Mouse (Mus musculus): Measurements from ENCODE around the gene Prlr. TPM values are rescaled to one million over a fixed set of nuclear protein-coding genes. Genes with fewer than 3 reads are reported as not detected.

Gene Prlr
- polyA plus RNA-seq, 1 experiment, result 0.54 TPM

DNA sequence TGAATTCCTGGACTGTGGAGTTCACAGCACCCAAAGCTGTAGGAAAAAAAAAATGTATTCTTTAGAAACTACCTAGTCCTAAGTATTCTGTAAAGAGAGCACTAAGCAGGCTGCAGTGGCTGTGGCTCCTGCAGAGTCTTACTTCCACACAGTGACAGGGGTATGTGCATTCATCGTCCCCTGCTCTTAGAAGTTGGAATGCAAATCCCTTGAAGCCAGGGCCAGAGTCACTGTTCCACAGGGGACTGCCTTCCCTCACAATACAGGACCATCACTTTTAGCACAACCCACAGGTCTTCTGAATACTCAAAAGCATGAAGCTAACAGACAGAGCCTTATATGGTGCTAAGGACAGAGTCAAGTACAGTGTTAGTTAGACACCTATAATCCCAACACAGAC lies 75.5 kb downstream of the Prlr start:
- Histone ChIP-seq H3K4me3 (ENCODE audit: insufficient read depth, low read length) (no peak overlapping the region), H3K27ac (ENCODE audit: insufficient read depth, low read length) (no peak overlapping the region), H3K4me1 (ENCODE audit: control insufficient read depth, insufficient read depth, low read length) (no peaks in the 10 kb centered on the region)
- no peak for TF ChIP-seq CTCF (IDR thresholded peaks at IDR 0.05; ENCODE audit: extremely low read depth, insufficient read depth, low read length)
- no peak for TF ChIP-seq POLR2A (IDR thresholded peaks at IDR 0.05; ENCODE audit: extremely low read depth, insufficient read depth, low read length)

- no peak for TF ChIP-seq POLR2A (IDR thresholded peaks at IDR 0.05; ENCODE audit: extremely low read depth, insufficient read depth, low read length)
- no peak for TF ChIP-seq CTCF (IDR thresholded peaks at IDR 0.05; ENCODE audit: extremely low read depth, insufficient read depth, low read length)
- H3K4me3 ChIP-seq (ENCODE audit: insufficient read depth, low read length), result no peak overlapping the region
- no peaks in the 10 kb centered on the region for H3K4me1 ChIP-seq (ENCODE audit: control insufficient read depth, insufficient read depth, low read length)
- H3K27ac ChIP-seq (ENCODE audit: insufficient read depth, low read length), result no peak overlapping the region
Observed at GRCm38 (mm10) chr15:10262219-10262618, 85.2 kb downstream of the Prlr start.

DNA sequence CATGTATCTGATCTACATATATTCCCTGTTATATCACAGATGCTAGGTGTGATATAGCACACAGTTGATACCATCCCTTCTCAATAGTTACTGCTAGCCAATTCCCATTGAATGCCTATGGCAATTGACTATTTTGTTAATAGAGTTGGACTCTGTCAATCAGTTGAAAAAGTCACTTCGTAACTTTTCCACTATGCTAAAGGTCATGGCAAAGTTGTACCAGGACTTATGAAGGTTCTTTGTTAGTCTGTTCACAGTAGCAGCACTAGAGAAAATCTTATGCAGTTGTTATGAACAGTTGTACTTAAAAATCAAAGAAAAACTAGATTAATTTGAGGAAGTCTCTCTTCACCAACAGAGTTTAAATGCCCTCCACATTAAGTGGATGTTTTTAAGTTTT lies 85.6 kb downstream of the Prlr start:
- TF ChIP-seq POLR2A (IDR thresholded peaks at IDR 0.05; ENCODE audit: extremely low read depth, insufficient read depth, low read length) (no peak), CTCF (IDR thresholded peaks at IDR 0.05; ENCODE audit: extremely low read depth, insufficient read depth, low read length) (no peak)
- Histone ChIP-seq H3K27ac (ENCODE audit: insufficient read depth, low read length) (no peak overlapping the region), H3K4me1 (ENCODE audit: control insufficient read depth, insufficient read depth, low read length) (no peaks in the 10 kb centered on the region), H3K4me3 (ENCODE audit: insufficient read depth, low read length) (no peak overlapping the region)

DNA sequence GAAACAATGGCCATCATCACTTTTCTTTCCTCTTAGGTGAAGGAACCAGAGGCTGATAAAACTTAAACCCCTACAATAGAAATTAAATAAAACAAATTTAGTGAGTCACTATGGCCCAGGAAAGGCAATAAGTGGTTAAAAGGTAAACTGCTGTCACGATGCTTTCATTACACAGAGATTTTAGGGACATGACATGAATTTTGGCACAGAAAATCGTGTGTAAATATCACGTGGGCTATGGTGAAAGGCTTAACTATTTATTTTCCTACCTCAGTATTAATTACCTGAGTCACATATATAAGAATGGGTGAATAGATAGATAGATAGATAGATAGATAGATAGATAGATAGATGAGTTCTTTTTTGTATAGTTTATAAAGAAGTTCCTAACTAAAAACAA lies 86.4 kb downstream of the Prlr start:
- Histone ChIP-seq H3K4me3 (ENCODE audit: insufficient read depth, low read length) (no peak overlapping the region), H3K4me1 (ENCODE audit: control insufficient read depth, insufficient read depth, low read length) (no peaks in the 10 kb centered on the region), H3K27ac (ENCODE audit: insufficient read depth, low read length) (no peak overlapping the region)
- TF ChIP-seq POLR2A (IDR thresholded peaks at IDR 0.05; ENCODE audit: extremely low read depth, insufficient read depth, low read length) (no peak), CTCF (IDR thresholded peaks at IDR 0.05; ENCODE audit: extremely low read depth, insufficient read depth, low read length) (no peak)

- TF ChIP-seq POLR2A (IDR thresholded peaks at IDR 0.05; ENCODE audit: extremely low read depth, insufficient read depth, low read length), result no peak
- no peak for TF ChIP-seq CTCF (IDR thresholded peaks at IDR 0.05; ENCODE audit: extremely low read depth, insufficient read depth, low read length)
- Histone ChIP-seq H3K4me1 (ENCODE audit: control insufficient read depth, insufficient read depth, low read length) (no peaks in the 10 kb centered on the region), H3K4me3 (ENCODE audit: insufficient read depth, low read length) (no peak overlapping the region), H3K27ac (ENCODE audit: insufficient read depth, low read length) (no peak overlapping the region)
Observed at GRCm38 (mm10) chr15:10264885-10265284, 87.8 kb downstream of the Prlr start.

DNA sequence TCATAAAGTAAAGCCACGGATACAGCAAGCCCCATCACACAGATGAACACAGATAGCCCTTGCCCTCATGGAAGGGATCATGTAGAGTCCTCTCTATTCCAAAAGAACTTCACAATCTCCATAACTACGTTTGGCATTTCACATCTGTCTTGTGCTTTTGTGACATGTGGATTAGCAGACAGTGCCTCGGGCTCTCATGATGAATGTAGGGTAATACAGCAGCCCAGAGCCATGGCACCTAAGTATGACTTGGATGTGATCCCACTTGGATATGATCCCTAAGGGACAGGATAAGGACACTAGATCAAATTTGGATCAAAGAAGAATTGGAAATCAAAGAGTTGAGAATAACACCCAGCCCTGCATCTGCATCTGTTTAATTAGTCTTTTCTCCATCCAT lies 90.2 kb downstream of the Prlr start:
- H3K4me3 ChIP-seq (ENCODE audit: insufficient read depth, low read length), result no peak overlapping the region
- TF ChIP-seq POLR2A (IDR thresholded peaks at IDR 0.05; ENCODE audit: extremely low read depth, insufficient read depth, low read length) (no peak), CTCF (IDR thresholded peaks at IDR 0.05; ENCODE audit: extremely low read depth, insufficient read depth, low read length) (no peak)
- no peak overlapping the region for H3K27ac ChIP-seq (ENCODE audit: insufficient read depth, low read length)
- no peaks in the 10 kb centered on the region for H3K4me1 ChIP-seq (ENCODE audit: control insufficient read depth, insufficient read depth, low read length)

DNA sequence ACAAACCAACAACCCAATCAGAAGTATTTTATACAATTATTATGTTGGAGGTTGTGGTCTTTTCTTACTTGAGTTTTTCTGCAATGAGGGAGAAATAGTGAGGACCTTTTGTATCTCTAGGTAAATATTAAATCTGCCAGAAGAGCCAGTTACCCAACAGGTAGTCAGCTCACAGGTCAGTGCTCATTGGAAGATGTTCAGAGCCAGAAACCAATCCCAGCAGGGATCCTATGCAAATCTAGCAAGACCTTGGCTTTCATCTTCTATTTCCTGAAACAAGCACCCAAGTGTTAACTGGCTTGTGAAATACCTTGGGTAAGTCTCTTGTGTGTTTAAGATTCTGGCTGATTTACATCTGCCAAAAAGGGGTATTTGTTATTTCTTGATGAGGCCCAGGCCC lies 99.3 kb downstream of the Prlr start:
- Histone ChIP-seq H3K4me1 (ENCODE audit: control insufficient read depth, insufficient read depth, low read length) (no peaks in the 10 kb centered on the region), H3K27ac (ENCODE audit: insufficient read depth, low read length) (no peak overlapping the region), H3K4me3 (ENCODE audit: insufficient read depth, low read length) (no peak overlapping the region)
- TF ChIP-seq POLR2A (IDR thresholded peaks at IDR 0.05; ENCODE audit: extremely low read depth, insufficient read depth, low read length), result no peak
- no peak for TF ChIP-seq CTCF (IDR thresholded peaks at IDR 0.05; ENCODE audit: extremely low read depth, insufficient read depth, low read length)

DNA sequence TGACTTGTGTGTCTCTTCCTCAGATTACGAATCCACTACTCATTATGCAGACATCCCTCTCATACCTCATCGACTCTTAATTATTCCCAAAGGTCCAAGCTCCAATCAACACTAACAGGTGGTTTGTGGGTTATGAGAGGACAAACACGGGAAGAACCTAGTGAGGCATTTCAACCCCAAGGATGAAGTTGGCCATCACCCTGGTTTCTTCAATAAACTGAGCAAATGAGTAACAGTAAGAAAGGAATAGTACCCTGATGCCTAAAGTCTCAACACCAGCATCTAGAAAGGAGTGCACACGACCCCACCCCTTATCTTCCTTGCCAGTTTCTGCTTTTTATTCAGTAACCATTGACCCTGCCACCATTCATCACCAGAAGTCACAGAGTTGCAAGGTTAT lies 100.4 kb downstream of the Prlr start:
- Histone ChIP-seq H3K4me1 (ENCODE audit: control insufficient read depth, insufficient read depth, low read length) (no peaks in the 10 kb centered on the region), H3K4me3 (ENCODE audit: insufficient read depth, low read length) (no peak overlapping the region), H3K27ac (ENCODE audit: insufficient read depth, low read length) (no peak overlapping the region)
- TF ChIP-seq POLR2A (IDR thresholded peaks at IDR 0.05; ENCODE audit: extremely low read depth, insufficient read depth, low read length) (no peak), CTCF (IDR thresholded peaks at IDR 0.05; ENCODE audit: extremely low read depth, insufficient read depth, low read length) (no peak)

DNA sequence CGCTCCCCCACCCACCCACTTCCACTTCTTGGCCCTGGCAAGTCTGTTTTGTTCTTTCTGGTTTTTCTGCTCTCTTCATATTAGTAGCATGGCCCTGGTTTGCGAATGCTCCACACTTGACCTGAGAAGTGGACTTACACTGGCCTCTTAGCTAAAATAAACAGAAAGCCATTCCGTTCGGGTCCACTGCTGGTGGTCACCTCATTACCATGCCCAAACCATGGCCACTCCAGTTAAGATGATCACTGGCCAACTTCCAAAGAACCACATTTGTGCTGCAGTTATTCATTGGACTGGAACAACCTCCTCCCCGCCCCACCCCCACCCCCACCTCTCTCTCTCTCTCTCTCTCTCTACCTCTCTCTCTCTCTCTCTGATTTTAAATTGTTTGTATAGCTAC lies 104.5 kb downstream of the Prlr start:
- Histone ChIP-seq H3K27ac (ENCODE audit: insufficient read depth, low read length) (no peak overlapping the region), H3K4me3 (ENCODE audit: insufficient read depth, low read length) (no peak overlapping the region), H3K4me1 (ENCODE audit: control insufficient read depth, insufficient read depth, low read length) (no peaks in the 10 kb centered on the region)
- TF ChIP-seq POLR2A (IDR thresholded peaks at IDR 0.05; ENCODE audit: extremely low read depth, insufficient read depth, low read length) (no peak), CTCF (IDR thresholded peaks at IDR 0.05; ENCODE audit: extremely low read depth, insufficient read depth, low read length) (no peak)

DNA sequence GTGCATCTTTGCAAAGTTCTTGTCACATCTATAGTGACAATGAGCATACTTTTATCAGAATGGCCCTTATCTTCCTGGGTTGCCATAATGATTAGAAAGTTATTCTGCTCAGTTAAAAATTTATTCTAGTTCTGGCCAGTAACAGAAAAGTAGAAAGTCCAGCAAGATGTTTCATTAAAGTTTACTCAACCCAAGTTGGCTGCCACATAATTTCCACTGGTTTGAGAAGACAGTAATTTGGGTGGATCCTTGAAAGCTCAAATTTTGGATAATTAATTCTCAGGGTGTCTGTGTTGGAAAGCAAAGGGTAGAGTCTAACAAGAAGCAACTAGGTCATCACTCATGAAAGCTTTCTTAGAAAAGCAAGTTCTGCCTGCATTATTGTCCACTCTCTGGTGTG lies 106.6 kb downstream of the Prlr start:
- Histone ChIP-seq H3K4me3 (ENCODE audit: insufficient read depth, low read length) (no peak overlapping the region), H3K4me1 (ENCODE audit: control insufficient read depth, insufficient read depth, low read length) (no peaks in the 10 kb centered on the region), H3K27ac (ENCODE audit: insufficient read depth, low read length) (no peak overlapping the region)
- TF ChIP-seq CTCF (IDR thresholded peaks at IDR 0.05; ENCODE audit: extremely low read depth, insufficient read depth, low read length), result no peak
- TF ChIP-seq POLR2A (IDR thresholded peaks at IDR 0.05; ENCODE audit: extremely low read depth, insufficient read depth, low read length), result no peak

GRCm38 (mm10) chr15:10296570-10296969 lies 119.5 kb downstream of the Prlr start:
- H3K4me1 ChIP-seq (ENCODE audit: control insufficient read depth, insufficient read depth, low read length), result no peaks in the 10 kb centered on the region
- no peak overlapping the region for H3K27ac ChIP-seq (ENCODE audit: insufficient read depth, low read length)
- no peak for TF ChIP-seq POLR2A (IDR thresholded peaks at IDR 0.05; ENCODE audit: extremely low read depth, insufficient read depth, low read length)
- no peak for TF ChIP-seq CTCF (IDR thresholded peaks at IDR 0.05; ENCODE audit: extremely low read depth, insufficient read depth, low read length)
- no peak overlapping the region for H3K4me3 ChIP-seq (ENCODE audit: insufficient read depth, low read length)
